Mouse (Mus musculus) intestine, embryonic 15.5 days (tissue): ENCODE results near the gene Sult1a1. TPM values are rescaled to one million over a fixed set of nuclear protein-coding genes. Genes with fewer than 3 reads are reported as not detected.
A peak's percentile ranks its signal among the peaks of the same experiment; 100 is the strongest.

Experiments
- ATAC-seq: fragments of 200-750 bp; cut with Nextera tagmentation; 2 replicates; pipeline ENCODE4 v1.8.0; 2017; ENCODE audit warnings: moderate TSS enrichment, moderate library complexity
- H3K27ac ChIP-seq: fragments of 300-500 bp; sonication (generic); 2 replicates; pipeline ENCODE4 v1.5.1; 2015; ENCODE audit warnings: mild to moderate bottlenecking, inconsistent platforms
- H3K27me3 ChIP-seq: fragments of 300-500 bp; sonication (generic); replicated peaks from 2 replicates; pipeline ENCODE4 v1.6.1; 2015; ENCODE audit warnings: inconsistent platforms
- H3K36me3 ChIP-seq: fragments of 300-500 bp; sonication (generic); 2 replicates; pipeline ENCODE4 v1.6.1; 2015; ENCODE audit warnings: inconsistent platforms
- H3K4me1 ChIP-seq: fragments of 300-500 bp; sonication (generic); replicated peaks from 2 replicates; pipeline ENCODE4 v1.6.1; 2015; ENCODE audit warnings: inconsistent platforms
- H3K4me2 ChIP-seq: fragments of 300-500 bp; sonication (generic); replicated peaks from 2 replicates; pipeline ENCODE4 v1.6.1; 2015; ENCODE audit warnings: mild to moderate bottlenecking, inconsistent platforms
- H3K4me3 ChIP-seq: fragments of 300-500 bp; sonication (generic); replicated peaks from 2 replicates; pipeline ENCODE4 v1.5.1; 2015; ENCODE audit warnings: inconsistent platforms
- H3K9ac ChIP-seq: fragments of 300-500 bp; sonication (generic); 2 replicates; pipeline ENCODE4 v1.6.1; 2015; ENCODE audit warnings: inconsistent platforms
- H3K9me3 ChIP-seq: fragments of 300-500 bp; sonication (generic); 2 replicates; pipeline ENCODE4 v1.6.1; 2016; ENCODE audit warnings: inconsistent platforms
- WGBS: fragments of 180-500 bp; shearing (Covaris S2); methylation state at CpG from one replicate; pipeline ENCODE4 v1.1.7; 2015; 5-methylcytosine and 5-hydroxymethylcytosine counted together
- polyA plus RNA-seq: library from polyadenylated mRNA; unstranded; fragments of >200 nt; fragmentation: Nextera tagmentation; extraction: Ambion mirVana; gene quantifications from 2 replicates; pipeline ENCODE4 v1.2.1, GENCODE M21; 2015

The Sult1a1 gene
- polyA plus RNA-seq, 1 experiment from 2014 or later = 5.5 TPM

GRCm38 (mm10) chr7:126703757-126704077, 27.5 kb upstream of the Sult1a1 start:
- Histone ChIP-seq H3K9me3 (no peaks in the 10 kb centered on the region), H3K27ac (no peak overlapping the region), H3K36me3 (no peaks in the 10 kb centered on the region), H3K4me2 (peak overlapping the region; percentile 77; the same call in 1 of the 2 replicates), H3K9ac (no peak overlapping the region), H3K4me3 (peak overlapping the region; percentile 39), H3K27me3 (peaks cover 22% of the 10 kb centered on the region), H3K4me1 (peaks cover 13% of the 10 kb centered on the region)
- ATAC-seq = no peak
- 19% methylated on average over 7 of the region's 7 CpGs for WGBS

- 76% methylated on average over 12 of the region's 12 CpGs for WGBS
- no peaks in the 10 kb centered on the region for H3K36me3 ChIP-seq
- no peak overlapping the region for H3K9ac ChIP-seq
- no peaks in the 10 kb centered on the region for H3K9me3 ChIP-seq
- no peak for ATAC-seq
- H3K4me1 ChIP-seq = peaks cover 13% of the 10 kb centered on the region
- no peak overlapping the region for H3K4me2 ChIP-seq
- H3K4me3 ChIP-seq = peak overlapping the region; percentile 39; the same call in 1 of the 2 replicates
- H3K27me3 ChIP-seq = peaks cover 22% of the 10 kb centered on the region
- peak overlapping the region; percentile 6; the same call in 1 of the 2 replicates for H3K27ac ChIP-seq
Observed at GRCm38 (mm10) chr7:126702861-126703756, 26.9 kb upstream of the Sult1a1 start.

GRCm38 (mm10) chr7:126702358-126702757, 26.1 kb upstream of the Sult1a1 start:
- Histone ChIP-seq H3K9ac (no peak overlapping the region), H3K27ac (peak overlapping the region; percentile 6; the same call in 1 of the 2 replicates), H3K4me3 (no peak overlapping the region), H3K36me3 (0 out of 2 replicates have a peak, but pooled peaks cover 3% of the 10 kb centered on the region), H3K9me3 (no peaks in the 10 kb centered on the region), H3K4me1 (peaks cover 13% of the 10 kb centered on the region), H3K27me3 (peaks cover 22% of the 10 kb centered on the region), H3K4me2 (no peak overlapping the region)
- 66% methylated on average over 6 of the region's 6 CpGs for WGBS
- no peak for ATAC-seq

GRCm38 (mm10) chr7:126701559-126702357, 25.5 kb upstream of the Sult1a1 start:
- 60% methylated on average over 24 of the region's 24 CpGs for WGBS
- peaks cover 22% of the 10 kb centered on the region for H3K27me3 ChIP-seq
- H3K36me3 ChIP-seq = 0 out of 2 replicates have a peak, but pooled peaks cover 4% of the 10 kb centered on the region
- H3K27ac ChIP-seq = no peak overlapping the region
- ATAC-seq = no peak
- no peaks in the 10 kb centered on the region for H3K9me3 ChIP-seq
- 0 out of 2 replicates have a peak overlapping the region, but pooled peaks have one; percentile 5 for H3K4me3 ChIP-seq
- H3K4me1 ChIP-seq = peaks cover 17% of the 10 kb centered on the region
- peak overlapping the region; percentile 10 for H3K4me2 ChIP-seq
- H3K9ac ChIP-seq = no peak overlapping the region

- Histone ChIP-seq H3K4me2 (peak overlapping the region; percentile 10; the same call in 1 of the 2 replicates), H3K27ac (no peak overlapping the region), H3K27me3 (peaks cover 22% of the 10 kb centered on the region), H3K9ac (no peak overlapping the region), H3K4me3 (0 out of 2 replicates have a peak overlapping the region, but pooled peaks have one; percentile 5), H3K4me1 (peaks cover 23% of the 10 kb centered on the region), H3K9me3 (no peaks in the 10 kb centered on the region), H3K36me3 (0 out of 2 replicates have a peak, but pooled peaks cover 4% of the 10 kb centered on the region)
- under 1% methylated on average over 11 of the region's 11 CpGs for WGBS
- peak; percentile 67 for ATAC-seq
Observed at GRCm38 (mm10) chr7:126701070-126701469, 24.8 kb upstream of the Sult1a1 start.

- Histone ChIP-seq H3K36me3 (0 out of 2 replicates have a peak, but pooled peaks cover 4% of the 10 kb centered on the region), H3K4me1 (peaks cover 23% of the 10 kb centered on the region), H3K4me2 (no peak overlapping the region), H3K9me3 (no peaks in the 10 kb centered on the region), H3K27ac (no peak overlapping the region), H3K27me3 (peaks cover 22% of the 10 kb centered on the region), H3K9ac (no peak overlapping the region), H3K4me3 (no peak overlapping the region)
- no peak for ATAC-seq
- WGBS = 83% methylated on average over 25 of the region's 25 CpGs
Observed at GRCm38 (mm10) chr7:126700063-126701015, 24.1 kb upstream of the Sult1a1 start.

GRCm38 (mm10) chr7:126697838-126698237, 21.6 kb upstream of the Sult1a1 start:
- 0 out of 2 replicates have a peak, but pooled peaks cover 2% of the 10 kb centered on the region for H3K27me3 ChIP-seq
- ATAC-seq = no peak
- H3K36me3 ChIP-seq = 0 out of 2 replicates have a peak, but pooled peaks cover 4% of the 10 kb centered on the region
- H3K4me2 ChIP-seq = no peak overlapping the region
- no peak overlapping the region for H3K9ac ChIP-seq
- no peaks in the 10 kb centered on the region for H3K9me3 ChIP-seq
- H3K27ac ChIP-seq = no peak overlapping the region
- H3K4me1 ChIP-seq = peaks cover 21% of the 10 kb centered on the region
- WGBS = 89% methylated on average over 8 of the region's 8 CpGs
- no peak overlapping the region for H3K4me3 ChIP-seq

GRCm38 (mm10) chr7:126696886-126697285, 20.7 kb upstream of the Sult1a1 start:
- Histone ChIP-seq H3K27me3 (no peaks in the 10 kb centered on the region), H3K9me3 (no peaks in the 10 kb centered on the region), H3K27ac (no peak overlapping the region), H3K36me3 (0 out of 2 replicates have a peak, but pooled peaks cover 10% of the 10 kb centered on the region), H3K9ac (peak overlapping the region; percentile 65; the same call in 1 of the 2 replicates), H3K4me3 (peak overlapping the region; percentile 69), H3K4me1 (peaks cover 21% of the 10 kb centered on the region), H3K4me2 (peak overlapping the region; percentile 88)
- 77% methylated on average over 3 of the region's 3 CpGs for WGBS
- ATAC-seq = no peak

GRCm38 (mm10) chr7:126696303-126696702, 20.1 kb upstream of the Sult1a1 start:
- H3K27me3 ChIP-seq = no peaks in the 10 kb centered on the region
- peaks cover 20% of the 10 kb centered on the region for H3K4me1 ChIP-seq
- H3K27ac ChIP-seq = no peak overlapping the region
- H3K9ac ChIP-seq = peak overlapping the region; percentile 65
- no peak; the same call in 1 of the 2 replicates for ATAC-seq
- H3K4me2 ChIP-seq = peak overlapping the region; percentile 88
- H3K9me3 ChIP-seq = no peaks in the 10 kb centered on the region
- H3K4me3 ChIP-seq = peak overlapping the region; percentile 69
- H3K36me3 ChIP-seq = 0 out of 2 replicates have a peak, but pooled peaks cover 14% of the 10 kb centered on the region
- WGBS = 4% methylated on average over 17 of the region's 17 CpGs

GRCm38 (mm10) chr7:126695631-126696207, 19.5 kb upstream of the Sult1a1 start, which contains the start of gene Slx1b:
TSS of gene Slx1b (minus strand) at chr7:126695784.
- Histone ChIP-seq H3K27ac (peak within 1 kb of the TSS; percentile 94), H3K27me3 (no peaks in the 10 kb centered on the region), H3K36me3 (0 out of 2 replicates have a peak, but pooled peaks cover 15% of the 10 kb centered on the region), H3K9me3 (no peaks in the 10 kb centered on the region), H3K9ac (peak within 1 kb of the TSS; percentile 85), H3K4me1 (peaks cover 19% of the 10 kb centered on the region), H3K4me3 (peak within 1 kb of the TSS; percentile 69), H3K4me2 (peak within 1 kb of the TSS; percentile 88)
- under 1% methylated on average over 40 of the region's 40 CpGs for WGBS
- peak; percentile 97 for ATAC-seq

GRCm38 (mm10) chr7:126695210-126695611, 19.0 kb upstream of the Sult1a1 start, which contains the start of gene Bola2:
TSS of gene Bola2 (plus strand) at chr7:126695401.
- under 1% methylated on average over 31 of the region's 31 CpGs for WGBS
- Histone ChIP-seq H3K9ac (peak within 1 kb of the TSS; percentile 85), H3K4me2 (peak within 1 kb of the TSS; percentile 88), H3K9me3 (no peaks in the 10 kb centered on the region), H3K27me3 (no peaks in the 10 kb centered on the region), H3K4me1 (peaks cover 19% of the 10 kb centered on the region), H3K36me3 (0 out of 2 replicates have a peak, but pooled peaks cover 15% of the 10 kb centered on the region), H3K4me3 (peak within 1 kb of the TSS; percentile 69), H3K27ac (peak within 1 kb of the TSS; percentile 94)
- peak; percentile 86 for ATAC-seq
